Mouse (Mus musculus): Measurements from ENCODE around the gene Zfp668.

Zfp668 gene

GRCm38 (mm10) chr7:127894480-127894879 lies 17.9 kb upstream of the Zfp668 start:
- ATAC-seq (ENCODE audit: low TSS enrichment) = no peak

GRCm38 (mm10) chr7:127890798-127891197 lies 14.2 kb upstream of the Zfp668 start, which contains the start of gene Prss53:
Gene Prss53 (minus strand): TSS chr7:127890970.
- ATAC-seq (ENCODE audit: low TSS enrichment) = no peak

- ATAC-seq (ENCODE audit: low TSS enrichment) = no peak
Measured at GRCm38 (mm10) chr7:127888821-127889220, 12.2 kb upstream of the Zfp668 start.

- no peak for ATAC-seq (ENCODE audit: low TSS enrichment)
Measured at GRCm38 (mm10) chr7:127887781-127888180, 11.2 kb upstream of the Zfp668 start.

GRCm38 (mm10) chr7:127887191-127887590 lies 10.6 kb upstream of the Zfp668 start:
- no peak for ATAC-seq (ENCODE audit: low TSS enrichment)

- ATAC-seq (ENCODE audit: low TSS enrichment) = no peak
Measured at GRCm38 (mm10) chr7:127886551-127886950, 9.9 kb upstream of the Zfp668 start.

GRCm38 (mm10) chr7:127885951-127886350 lies 9.3 kb upstream of the Zfp668 start:
- no peak for ATAC-seq (ENCODE audit: low TSS enrichment)

GRCm38 (mm10) chr7:127880431-127880830 lies 3.8 kb upstream of the Zfp668 start:
- no peak for ATAC-seq (ENCODE audit: low TSS enrichment)

- ATAC-seq (ENCODE audit: low TSS enrichment) = no peak
Measured at GRCm38 (mm10) chr7:127879301-127879700, 2.7 kb upstream of the Zfp668 start.

GRCm38 (mm10) chr7:127876041-127876466 lies 574 bp downstream of the Zfp668 start, which contains the start of gene Zfp646:
Gene Zfp646 (plus strand): TSS chr7:127876221.
- peak; percentile 72 for ATAC-seq (ENCODE audit: low TSS enrichment)

- ATAC-seq (ENCODE audit: low TSS enrichment) = peak; percentile 81
Measured at GRCm38 (mm10) chr7:127875627-127876001, 1.0 kb downstream of the Zfp668 start.

- ATAC-seq (ENCODE audit: low TSS enrichment) = peak; percentile 39
Measured at GRCm38 (mm10) chr7:127874812-127875626, 1.6 kb downstream of the Zfp668 start.

GRCm38 (mm10) chr7:127870136-127870821 lies 6.3 kb downstream of the Zfp668 start:
- ATAC-seq (ENCODE audit: low TSS enrichment) = no peak

GRCm38 (mm10) chr7:127869149-127869810 lies 7.3 kb downstream of the Zfp668 start:
- peak; percentile 75; the same call in 1 of the 2 replicates for ATAC-seq (ENCODE audit: low TSS enrichment)

GRCm38 (mm10) chr7:127867641-127868040 lies 9.0 kb downstream of the Zfp668 start:
- ATAC-seq (ENCODE audit: low TSS enrichment) = no peak

- no peak for ATAC-seq (ENCODE audit: low TSS enrichment)
Measured at GRCm38 (mm10) chr7:127866434-127866833, 10.2 kb downstream of the Zfp668 start.

- no peak for ATAC-seq (ENCODE audit: low TSS enrichment)
Measured at GRCm38 (mm10) chr7:127858258-127858657, 18.4 kb downstream of the Zfp668 start.

- no peak for ATAC-seq (ENCODE audit: low TSS enrichment)
Measured at GRCm38 (mm10) chr7:127850906-127851305, 25.7 kb downstream of the Zfp668 start.

- no peak for ATAC-seq (ENCODE audit: low TSS enrichment)
Measured at GRCm38 (mm10) chr7:127849973-127850875, 26.4 kb downstream of the Zfp668 start.

GRCm38 (mm10) chr7:127842001-127842718 lies 34.5 kb downstream of the Zfp668 start:
- ATAC-seq (ENCODE audit: low TSS enrichment) = peak; percentile 68
